In the genomic region with DNA sequence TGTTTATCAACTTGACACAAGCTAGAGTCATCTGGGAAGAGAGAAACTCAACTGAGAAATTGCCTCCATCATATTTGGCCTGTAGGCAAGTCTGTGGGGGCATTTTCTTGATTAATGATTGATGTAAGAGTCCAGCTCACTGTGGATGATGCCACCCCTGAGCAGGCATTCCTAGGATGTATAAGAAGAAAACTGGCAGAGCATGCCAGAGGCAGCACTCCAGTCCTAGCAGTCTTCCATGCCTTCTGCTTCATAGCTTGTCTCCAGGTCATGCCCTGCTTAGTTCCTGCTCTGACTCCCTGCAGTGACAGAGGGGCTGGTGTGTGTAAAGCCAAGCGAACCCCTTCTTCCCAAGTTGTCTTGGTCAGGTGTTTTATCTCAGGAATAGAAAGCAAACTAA, we compare ENCODE assay signal across 22 mouse cellular contexts. TPM values are rescaled to one million over a fixed set of nuclear protein-coding genes. Genes with fewer than 3 reads are reported as not detected.
DNase-seq lines count a peak whose midpoint lies in the region; ATAC-seq and TF ChIP-seq lines count a peak whose summit lies in the region.
"Had no signal": no experiment of that assay in that cellular context is flagged by ENCODE, and none has a peak within 500 bp of the region (broad histone marks: within the 10 kb centered on the region; RNA-seq: fewer than 3 reads in every experiment).

No protein-coding gene starts in this region.

- ATAC-seq in Patski = peak; percentile 93
- no peak for ATAC-seq in cerebellum, adult (ENCODE audit: insufficient number of reproducible peaks, low FRiP score, low TSS enrichment)
- ATAC-seq: activated CD4-positive, CD25-positive, alpha-beta regulatory T cell, adult 4 months; CD4-positive, CD25-positive, alpha-beta regulatory T cell, adult 4 months had no signal

- POLR2A ChIA-PET in Patski (lab: Charles Lee) = interaction anchor here (0.6 kb wide), 1 partner anchor 897 kb away, joined by 6 read pairs; no protein-coding TSS in a partner anchor

- DNase-seq in 3T3-L1 (ENCODE audit: low read depth, low spot score) (peak; percentile 2), Patski (ENCODE audit: low read depth, low spot score) (peak; percentile 70)
- no peak for DNase-seq in right cerebral cortex, postnatal 25 days
- DNase-seq: adrenal gland, adult 2 months; adrenal gland, adult 8-10 months; adrenal gland, postnatal 10 days; adrenal gland, postnatal 14 days; adrenal gland, postnatal 25 days; adrenal gland, postnatal 36 days; B cell, adult 2 months; cerebellum, adult 11 months; cerebellum, adult 11-12 months; cerebellum, adult 18-20 months; cerebellum, adult 2 months; cerebellum, adult 8-10 months; cerebellum, adult 9-10 months had no signal

- no peak for TF ChIP-seq CTCF in Patski (IDR thresholded peaks at IDR 0.05)

- CTCF ChIA-PET in Patski (lab: Charles Lee) = interaction anchor here (1.1 kb wide), 1 partner anchor 18 kb away, joined by 3 read pairs; no protein-coding TSS in a partner anchor

- in situ Hi-C loops in Patski (cut with MboI; ENCODE audit: low pct_unique_long_range_greater_than_20kb) = no loop called here

- H3K27me3 ChIP-seq in Patski = no peaks in the 10 kb centered on the region
- H3K27me3 ChIP-seq: CH12.LX had no signal

RNA-seq across cellular contexts. Expression of gene Gpr50, which starts 32.3 kb away (rescaled TPM):
- polyA plus RNA-seq in Patski (2021) = 0.04 TPM
- polyA plus RNA-seq: activated CD4-positive, CD25-positive, alpha-beta regulatory T cell, adult 4 months; adrenal gland, adult 2 months; C2C12; CD4-positive, CD25-positive, alpha-beta regulatory T cell, adult 4 months; G1E had no signal
